Mouse (Mus musculus): ENCODE measurements around the gene Ins2. TPM values are rescaled to one million over a fixed set of nuclear protein-coding genes. Genes with fewer than 3 reads are reported as not detected.

Ins2 gene
- polyA plus RNA-seq, 1 experiment from 2014 or later, result not detected

DNA sequence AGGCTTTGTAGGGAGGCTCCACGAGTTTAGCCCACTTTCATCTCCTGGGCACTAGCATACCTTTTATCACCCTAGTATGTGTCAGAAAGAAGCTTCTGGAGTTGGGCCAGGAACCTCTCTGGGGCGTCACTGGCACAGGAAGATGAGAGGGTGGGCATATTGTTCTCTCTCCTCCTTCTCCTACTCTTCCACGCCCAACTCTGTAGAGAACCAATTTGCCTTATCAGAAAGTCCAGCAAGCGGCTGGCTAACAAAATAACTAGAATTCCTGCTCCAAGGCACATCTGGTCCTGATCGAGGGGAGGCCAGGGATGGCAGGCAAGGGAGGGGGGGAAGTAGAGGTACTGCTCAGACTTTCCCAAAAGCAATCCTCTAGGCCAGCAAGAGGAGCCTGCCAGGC lies 98.1 kb downstream of the Ins2 start:
- no peak for ATAC-seq
- no peaks in the 10 kb centered on the region for H3K4me1 ChIP-seq (replicated peaks)
- H3K9me3 ChIP-seq, result no peaks in the 10 kb centered on the region
- no peaks in the 10 kb centered on the region for H3K27me3 ChIP-seq
- H3K9ac ChIP-seq (replicated peaks), result no peak overlapping the region
- WGBS, result 68% methylated on average over 5 of the region's 5 CpGs
- H3K36me3 ChIP-seq, result no peaks in the 10 kb centered on the region
- no peak overlapping the region for H3K4me2 ChIP-seq (replicated peaks)
- no peak overlapping the region for H3K27ac ChIP-seq
- no peak overlapping the region for H3K4me3 ChIP-seq (replicated peaks)

DNA sequence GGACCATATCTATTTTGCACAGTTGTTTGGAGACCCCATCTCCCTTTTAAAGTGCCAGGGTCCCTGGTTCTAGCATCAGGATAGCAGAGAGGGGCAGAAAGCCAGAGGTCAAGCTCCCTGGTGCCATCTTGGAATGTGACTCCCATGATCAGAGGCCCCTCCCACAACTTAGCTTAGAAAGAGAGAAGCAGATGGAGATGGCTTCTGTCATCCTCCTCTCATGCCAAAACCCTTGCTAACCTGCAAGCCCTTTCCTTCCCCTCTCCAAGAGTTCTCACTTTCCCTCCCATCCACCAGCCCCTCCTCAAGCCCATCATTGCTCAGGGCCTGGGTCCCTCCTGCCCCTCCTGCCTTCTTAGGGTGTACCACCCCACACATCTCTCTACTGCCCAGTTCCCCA lies 107.0 kb downstream of the Ins2 start:
- no peak overlapping the region for H3K4me3 ChIP-seq (replicated peaks)
- ATAC-seq, result no peak
- no peak overlapping the region for H3K27ac ChIP-seq
- no peaks in the 10 kb centered on the region for H3K27me3 ChIP-seq
- no peak overlapping the region for H3K4me2 ChIP-seq (replicated peaks)
- H3K9ac ChIP-seq (replicated peaks), result no peak overlapping the region
- no peaks in the 10 kb centered on the region for H3K9me3 ChIP-seq
- H3K36me3 ChIP-seq, result no peaks in the 10 kb centered on the region
- H3K4me1 ChIP-seq (replicated peaks), result peaks cover 5% of the 10 kb centered on the region

DNA sequence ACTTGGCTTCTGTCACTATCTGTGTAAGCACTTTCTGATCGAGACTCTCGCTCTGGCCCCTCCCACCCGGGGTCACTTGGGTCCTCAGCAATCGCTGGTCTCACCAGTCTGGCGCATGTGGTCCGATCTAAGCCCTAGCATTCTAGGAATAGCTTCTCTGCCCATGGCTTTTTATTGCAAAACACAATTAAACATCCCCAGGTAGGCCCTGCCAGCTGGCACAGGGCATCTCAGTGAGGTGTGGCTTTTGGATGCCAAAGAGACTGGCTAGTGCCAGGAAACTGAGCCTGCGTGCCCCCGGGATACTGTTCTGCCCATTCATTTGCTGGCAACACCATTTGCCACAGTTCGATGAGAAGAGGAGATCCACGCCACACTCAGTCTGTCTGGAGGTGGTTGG lies 112.5 kb downstream of the Ins2 start:
- H3K9ac ChIP-seq (replicated peaks), result no peak overlapping the region
- H3K4me2 ChIP-seq (replicated peaks), result no peak overlapping the region
- no peak for ATAC-seq
- no peak overlapping the region for H3K4me3 ChIP-seq (replicated peaks)
- H3K36me3 ChIP-seq, result no peaks in the 10 kb centered on the region
- no peaks in the 10 kb centered on the region for H3K9me3 ChIP-seq
- 86% methylated on average over 10 of the region's 10 CpGs for WGBS
- no peaks in the 10 kb centered on the region for H3K27me3 ChIP-seq
- no peak overlapping the region for H3K27ac ChIP-seq
- no peaks in the 10 kb centered on the region for H3K4me1 ChIP-seq (replicated peaks)

- ATAC-seq, result no peak
- 86% methylated on average over 6 of the region's 6 CpGs for WGBS
- no peaks in the 10 kb centered on the region for H3K36me3 ChIP-seq
- H3K4me1 ChIP-seq (replicated peaks), result no peaks in the 10 kb centered on the region
- H3K4me3 ChIP-seq (replicated peaks), result no peak overlapping the region
- H3K9ac ChIP-seq (replicated peaks), result no peak overlapping the region
- H3K9me3 ChIP-seq, result no peaks in the 10 kb centered on the region
- H3K27me3 ChIP-seq, result no peaks in the 10 kb centered on the region
- H3K27ac ChIP-seq, result no peak overlapping the region
- H3K4me2 ChIP-seq (replicated peaks), result no peak overlapping the region
Observed at GRCm38 (mm10) chr7:142629806-142630205, 113.4 kb downstream of the Ins2 start.

MicroRNAs encoded within 50 kb of the gene (microRNA counts, 519-probe panel; counts per million panel counts)
- 110 counts per million, percentile 56 among the panel's probes with 10 or more counts for microRNA mmu-miR-483

Small RNA genes lying within 50 kb of the gene (microRNA-seq; reads per million reads assigned to microRNA genes)
- 81.7 reads per million, percentile 51 among the genes with 10 or more reads in this experiment for gene Mir483

Other genes with a start within 250 kb of the Ins2 start
- 0.68 and 1.0 TPM in 2 replicates for gene Tnnt3, start 244.5 kb downstream of the Ins2 start, polyA plus RNA-seq (2015; fragmentation: Nextera tagmentation; extraction: Ambion mirVana)
- 12.8 and 13.7 TPM in 2 replicates for gene Mrpl23, start 210.7 kb downstream of the Ins2 start, polyA plus RNA-seq (2015; fragmentation: Nextera tagmentation; extraction: Ambion mirVana)
- gene Igf2, start 76.6 kb downstream of the Ins2 start, polyA plus RNA-seq (2015; fragmentation: Nextera tagmentation; extraction: Ambion mirVana), result 96.3 and 112 TPM in 2 replicates
- gene Gm49394, start 73.4 kb downstream of the Ins2 start, polyA plus RNA-seq (2015; fragmentation: Nextera tagmentation; extraction: Ambion mirVana), result not detected in 2 replicates
- gene Th, start 187.7 kb upstream of the Ins2 start, polyA plus RNA-seq (2015; fragmentation: Nextera tagmentation; extraction: Ambion mirVana), result 22.4 and 59.8 TPM in 2 replicates
- gene Ascl2, start 225.9 kb upstream of the Ins2 start, polyA plus RNA-seq (2015; fragmentation: Nextera tagmentation; extraction: Ambion mirVana), result 0.35 and 0.50 TPM in 2 replicates

Measured in midbrain, embryonic 13.5 days (tissue).